Mouse (Mus musculus): Measurements from ENCODE around the gene Zfand2a.

DNA sequence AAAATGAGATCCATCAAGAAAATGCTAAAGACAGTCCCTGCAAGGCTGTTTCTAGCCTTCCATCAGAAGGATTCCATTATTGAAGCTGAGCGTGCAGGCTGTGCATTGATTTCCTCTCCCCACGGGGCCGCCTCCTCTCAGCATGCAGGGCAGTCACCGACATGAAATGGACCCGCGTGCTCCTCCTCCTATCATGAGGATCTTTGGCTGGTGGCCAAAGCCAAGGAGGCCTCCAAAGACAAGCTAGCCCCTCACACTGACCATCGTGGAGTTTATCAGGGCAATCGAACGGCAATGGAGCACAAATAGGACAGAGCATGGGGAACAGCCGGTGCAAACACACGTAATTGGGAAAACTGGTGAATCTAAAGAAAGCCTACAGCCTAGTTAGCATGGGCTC lies 5.8 kb upstream of the Zfand2a start:
- TF ChIP-seq CTCF (IDR thresholded peaks at IDR 0.05; ENCODE audit: insufficient read depth, low read depth, low read length) (no peak), POLR2A (IDR thresholded peaks at IDR 0.05; ENCODE audit: insufficient read depth, low read depth, low read length) (no peak)
